Mouse (Mus musculus): ENCODE measurements around the gene Zbtb20. TPM values are rescaled to one million over a fixed set of nuclear protein-coding genes. Genes with fewer than 3 reads are reported as not detected.

The Zbtb20 gene
- polyA plus RNA-seq, 1 experiment, result 11.2 TPM

GRCm38 (mm10) chr16:43360112-43360511, 484.4 kb downstream of the Zbtb20 start:
- no peak for TF ChIP-seq POLR2A (IDR thresholded peaks at IDR 0.05; ENCODE audit: borderline replicate concordance, control insufficient read depth, low read depth, low read length)
- TF ChIP-seq CTCF (IDR thresholded peaks at IDR 0.05; ENCODE audit: control insufficient read depth, insufficient read depth, low read length), result no peak
- H3K27ac ChIP-seq (ENCODE audit: control insufficient read depth, insufficient read depth, low read depth, low read length, poor library complexity), result no peak overlapping the region
- H3K4me1 ChIP-seq (ENCODE audit: control insufficient read depth, insufficient read depth, low read length), result no peaks in the 10 kb centered on the region
- no peak overlapping the region for H3K4me3 ChIP-seq (replicated peaks; ENCODE audit: control insufficient read depth, low read depth, low read length)
- WGBS, result 86% methylated on average over 2 of the region's 2 CpGs

- Histone ChIP-seq H3K27ac (ENCODE audit: control insufficient read depth, insufficient read depth, low read depth, low read length, poor library complexity) (no peak overlapping the region), H3K4me1 (ENCODE audit: control insufficient read depth, insufficient read depth, low read length) (no peaks in the 10 kb centered on the region), H3K4me3 (replicated peaks; ENCODE audit: control insufficient read depth, low read depth, low read length) (no peak overlapping the region)
- 85% methylated on average over 7 of the region's 7 CpGs for WGBS
- TF ChIP-seq CTCF (IDR thresholded peaks at IDR 0.05; ENCODE audit: control insufficient read depth, insufficient read depth, low read length) (no peak), POLR2A (IDR thresholded peaks at IDR 0.05; ENCODE audit: borderline replicate concordance, control insufficient read depth, low read depth, low read length) (no peak)
These were observed 485.3 kb downstream of the Zbtb20 start for GRCm38 (mm10) chr16:43360838-43361480.

- no peaks in the 10 kb centered on the region for H3K4me1 ChIP-seq (ENCODE audit: control insufficient read depth, insufficient read depth, low read length)
- H3K4me3 ChIP-seq (replicated peaks; ENCODE audit: control insufficient read depth, low read depth, low read length), result no peak overlapping the region
- no peak for TF ChIP-seq POLR2A (IDR thresholded peaks at IDR 0.05; ENCODE audit: borderline replicate concordance, control insufficient read depth, low read depth, low read length)
- TF ChIP-seq CTCF (IDR thresholded peaks at IDR 0.05; ENCODE audit: control insufficient read depth, insufficient read depth, low read length), result no peak
- H3K27ac ChIP-seq (ENCODE audit: control insufficient read depth, insufficient read depth, low read depth, low read length, poor library complexity), result no peak overlapping the region
- 32% methylated on average over 9 of the region's 9 CpGs for WGBS
These were observed 487.1 kb downstream of the Zbtb20 start for GRCm38 (mm10) chr16:43362651-43363300.

GRCm38 (mm10) chr16:43363316-43363715, 487.6 kb downstream of the Zbtb20 start:
- Histone ChIP-seq H3K4me1 (ENCODE audit: control insufficient read depth, insufficient read depth, low read length) (no peaks in the 10 kb centered on the region), H3K4me3 (replicated peaks; ENCODE audit: control insufficient read depth, low read depth, low read length) (no peak overlapping the region), H3K27ac (ENCODE audit: control insufficient read depth, insufficient read depth, low read depth, low read length, poor library complexity) (no peak overlapping the region)
- WGBS, result 41% methylated on average over 6 of the region's 6 CpGs
- TF ChIP-seq CTCF (IDR thresholded peaks at IDR 0.05; ENCODE audit: control insufficient read depth, insufficient read depth, low read length) (no peak), POLR2A (IDR thresholded peaks at IDR 0.05; ENCODE audit: borderline replicate concordance, control insufficient read depth, low read depth, low read length) (no peak)

GRCm38 (mm10) chr16:43363751-43364515, 488.3 kb downstream of the Zbtb20 start:
- H3K4me3 ChIP-seq (replicated peaks; ENCODE audit: control insufficient read depth, low read depth, low read length), result no peak overlapping the region
- no peak overlapping the region for H3K27ac ChIP-seq (ENCODE audit: control insufficient read depth, insufficient read depth, low read depth, low read length, poor library complexity)
- no peak for TF ChIP-seq CTCF (IDR thresholded peaks at IDR 0.05; ENCODE audit: control insufficient read depth, insufficient read depth, low read length)
- no peak for TF ChIP-seq POLR2A (IDR thresholded peaks at IDR 0.05; ENCODE audit: borderline replicate concordance, control insufficient read depth, low read depth, low read length)

GRCm38 (mm10) chr16:43364516-43364910, 488.8 kb downstream of the Zbtb20 start:
- Histone ChIP-seq H3K4me3 (replicated peaks; ENCODE audit: control insufficient read depth, low read depth, low read length) (no peak overlapping the region), H3K27ac (ENCODE audit: control insufficient read depth, insufficient read depth, low read depth, low read length, poor library complexity) (no peak overlapping the region), H3K4me1 (ENCODE audit: control insufficient read depth, insufficient read depth, low read length) (no peaks in the 10 kb centered on the region)
- WGBS, result 82% methylated on average over 6 of the region's 6 CpGs
- no peak for TF ChIP-seq POLR2A (IDR thresholded peaks at IDR 0.05; ENCODE audit: borderline replicate concordance, control insufficient read depth, low read depth, low read length)
- no peak for TF ChIP-seq CTCF (IDR thresholded peaks at IDR 0.05; ENCODE audit: control insufficient read depth, insufficient read depth, low read length)

More at GRCm38 (mm10) chr16:43363751-43364515, 488.3 kb downstream of the Zbtb20 start:
- WGBS, result 19% methylated on average over 7 of the region's 7 CpGs
- no peaks in the 10 kb centered on the region for H3K4me1 ChIP-seq (ENCODE audit: control insufficient read depth, insufficient read depth, low read length)

GRCm38 (mm10) chr16:43365277-43365676, 489.6 kb downstream of the Zbtb20 start:
- Histone ChIP-seq H3K27ac (ENCODE audit: control insufficient read depth, insufficient read depth, low read depth, low read length, poor library complexity) (no peak overlapping the region), H3K4me3 (replicated peaks; ENCODE audit: control insufficient read depth, low read depth, low read length) (no peak overlapping the region), H3K4me1 (ENCODE audit: control insufficient read depth, insufficient read depth, low read length) (no peaks in the 10 kb centered on the region)
- TF ChIP-seq POLR2A (IDR thresholded peaks at IDR 0.05; ENCODE audit: borderline replicate concordance, control insufficient read depth, low read depth, low read length), result no peak
- TF ChIP-seq CTCF (IDR thresholded peaks at IDR 0.05; ENCODE audit: control insufficient read depth, insufficient read depth, low read length), result no peak
- 86% methylated on average over 3 of the region's 3 CpGs for WGBS

- H3K27ac ChIP-seq (ENCODE audit: control insufficient read depth, insufficient read depth, low read depth, low read length, poor library complexity), result no peak overlapping the region
- no peak for TF ChIP-seq POLR2A (IDR thresholded peaks at IDR 0.05; ENCODE audit: borderline replicate concordance, control insufficient read depth, low read depth, low read length)
- TF ChIP-seq CTCF (IDR thresholded peaks at IDR 0.05; ENCODE audit: control insufficient read depth, insufficient read depth, low read length), result no peak
- H3K4me3 ChIP-seq (replicated peaks; ENCODE audit: control insufficient read depth, low read depth, low read length), result no peak overlapping the region
- WGBS, result 87% methylated on average over 3 of the region's 3 CpGs
- no peaks in the 10 kb centered on the region; the same call in 1 of the 2 replicates for H3K4me1 ChIP-seq (ENCODE audit: control insufficient read depth, insufficient read depth, low read length)
These were observed 494.9 kb downstream of the Zbtb20 start for GRCm38 (mm10) chr16:43370496-43371020.

Data from bone marrow, adult 2 months (tissue).